Mouse (Mus musculus): ENCODE measurements at regions not wholly inside any gene's neighbourhood (a gene's known extent, or its start where the extent isn't known, plus 50 kb on each side); places are given as distances from the start of the nearest gene placed in this dataset.

- dilution Hi-C loops (cut with MboI; ENCODE audit: extremely low pct_ligation_motif_present, extremely low pct_unique_long_range_greater_than_20kb, low sequenced_read_pairs) = no loop called here
- in situ Hi-C loops (cut with MboI; ENCODE audit: low pct_ligation_motif_present, low pct_unique_long_range_greater_than_20kb, low sequenced_read_pairs) = no loop called here
- DNase-seq (ENCODE audit: extremely low read depth) = peak; percentile 96
- peak overlapping the region; percentile 50 for H3K9ac ChIP-seq (ENCODE audit: insufficient read depth, low read depth)
- H3K4me2 ChIP-seq (ENCODE audit: insufficient read depth, low read depth, poor library complexity, severe bottlenecking) = peak overlapping the region; percentile 96
- H3K27ac ChIP-seq (ENCODE audit: insufficient read depth, low read depth) = peak overlapping the region; percentile 87
- H3K4me3 ChIP-seq (replicated peaks in 1 of 3; ENCODE audit: low read depth in 2 of 3, low read length in 2 of 3, poor library complexity in 1 of 3) = no peak overlapping the region
- TF ChIP-seq ZMIZ1 (IDR thresholded peaks at IDR 0.05; ENCODE audit: low read depth, low read length) = no peak
- TF ChIP-seq HCFC1 (IDR thresholded peaks at IDR 0.05; ENCODE audit: low read depth, low read length) = peak; percentile 35; the same call in 1 of the 2 replicates
- peak; percentile 89 for TF ChIP-seq ETS1 (conservative IDR thresholded peaks at IDR 0.05; ENCODE audit: low read depth, low read length)
- no peak for TF ChIP-seq CHD1 (IDR thresholded peaks at IDR 0.05; ENCODE audit: low read depth, low read length)
- TF ChIP-seq MYC (IDR thresholded peaks at IDR 0.05; ENCODE audit: low read depth, low read length) = peak; percentile 20; the same call in 1 of the 2 replicates
- TF ChIP-seq ELF1 (IDR thresholded peaks at IDR 0.05; ENCODE audit: low read depth, low read length) = 0 out of 2 replicates have a peak, but pooled peaks have one; percentile 42
- TF ChIP-seq BHLHE40 (IDR thresholded peaks at IDR 0.05; ENCODE audit: low read depth, low read length) = peak; percentile 96
- 0 out of 2 replicates have a peak, but pooled peaks have one; percentile 18 for TF ChIP-seq MXI1 (IDR thresholded peaks at IDR 0.05; ENCODE audit: low read depth, low read length)
- TF ChIP-seq IRF4 (IDR thresholded peaks at IDR 0.05; ENCODE audit: low read depth, low read length) = peak; percentile 86
- no peak for TF ChIP-seq GABPA (IDR thresholded peaks at IDR 0.05; ENCODE audit: insufficient replicate concordance, low read depth, low read length)
- TF ChIP-seq RAD21 (IDR thresholded peaks at IDR 0.05; ENCODE audit: low read depth, low read length) = no peak; the same call in 1 of the 2 replicates
- no peak for TF ChIP-seq NRF1 (IDR thresholded peaks at IDR 0.05; ENCODE audit: low read depth, low read length)
- no peak for TF ChIP-seq MAX (IDR thresholded peaks at IDR 0.05; ENCODE audit: low read length)
- TF ChIP-seq EP300 (IDR thresholded peaks at IDR 0.05; ENCODE audit: low read length) = peak; percentile 78
- TF ChIP-seq ZKSCAN1 (IDR thresholded peaks at IDR 0.05; ENCODE audit: borderline replicate concordance, low read depth, low read length) = no peak
- peak; percentile 90 for TF ChIP-seq JUN (IDR thresholded peaks at IDR 0.05; ENCODE audit: insufficient read depth, low read depth, low read length)
- TF ChIP-seq JUND (conservative IDR thresholded peaks at IDR 0.05; ENCODE audit: low read depth, low read length) = peak; percentile 91
- TF ChIP-seq UBTF (IDR thresholded peaks at IDR 0.05; ENCODE audit: low read depth, low read length) = no peak
- TF ChIP-seq TCF12 (IDR thresholded peaks at IDR 0.05; ENCODE audit: low read depth, low read length) = peak; percentile 74; the same call in 1 of the 2 replicates
- TF ChIP-seq ZNF384 (IDR thresholded peaks at IDR 0.05; ENCODE audit: low read depth, low read length) = no peak
- no peak for TF ChIP-seq ZC3H11A (IDR thresholded peaks at IDR 0.05; ENCODE audit: low read depth, low read length)
- TF ChIP-seq MAFK (IDR thresholded peaks at IDR 0.05; ENCODE audit: insufficient replicate concordance, low read length) = peak; percentile 68
- TF ChIP-seq MEF2A (IDR thresholded peaks at IDR 0.05; ENCODE audit: borderline replicate concordance, low read depth, low read length) = peak; percentile 82
- no peaks in the 10 kb centered on the region for H3K79me2 ChIP-seq (replicated peaks; ENCODE audit: control insufficient read depth, extremely low read depth, insufficient read depth, poor library complexity, severe bottlenecking)
- peaks cover 5% of the 10 kb centered on the region for H3K9me3 ChIP-seq (replicated peaks; ENCODE audit: low read length)
- H3K27me3 ChIP-seq (replicated peaks) = no peaks in the 10 kb centered on the region
- H3K4me1 ChIP-seq (ENCODE audit: control insufficient read depth in 1 of 2, insufficient read depth in 2 of 2) = peaks cover 14 to 36% of the 10 kb centered on the region in 2 experiments
- H3K36me3 ChIP-seq (replicated peaks in 1 of 2; ENCODE audit: control insufficient read depth in 1 of 2, insufficient read depth in 1 of 2, low read length in 1 of 2) = no peaks in the 10 kb centered on the region
Measured at GRCm38 (mm10) chr2:72838085-72838727, 142.0 kb downstream of the Sp3 start.
